Mouse (Mus musculus) myocyte (in vitro differentiated cells): ENCODE data around the gene 1700029F12Rik.

ENCODE experiments used
- CEBPB ChIP-seq: IDR thresholded peaks from 2 replicates; pipeline ENCODE4 v1.6.1; 2011; ENCODE audit warnings: mild to moderate bottlenecking, moderate library complexity; ENCODE audit not compliant: poor library complexity, insufficient read depth, severe bottlenecking
- E2F4 ChIP-seq: IDR thresholded peaks from one replicate; pipeline ENCODE4 v1.6.1; 2011; ENCODE audit warnings: mild to moderate bottlenecking, control low read depth, moderate library complexity; ENCODE audit not compliant: insufficient read depth
- MAX ChIP-seq: IDR thresholded peaks from one replicate; pipeline ENCODE4 v1.6.1; 2011; ENCODE audit warnings: low read depth, mild to moderate bottlenecking, control low read depth
- MYOD1 ChIP-seq, 3 experiments: IDR thresholded peaks; one replicate each; pipeline ENCODE4 v1.6.1; 2011; ENCODE audit warnings: control low read depth in 2 of 3, low read depth in 2 of 3, mild to moderate bottlenecking in 2 of 3, moderate library complexity in 1 of 3; ENCODE audit not compliant: insufficient read length in 2 of 3, control insufficient read depth in 1 of 3
- MYOG ChIP-seq, 3 experiments: IDR thresholded peaks; one replicate each; pipeline ENCODE4 v1.6.1; 2011; ENCODE audit warnings: control low read depth in 2 of 3, low read depth in 2 of 3, mild to moderate bottlenecking in 2 of 3; ENCODE audit not compliant: insufficient read length in 2 of 3, control insufficient read depth in 1 of 3, insufficient read depth in 1 of 3
- POLR2A ChIP-seq: IDR thresholded peaks from one replicate; pipeline ENCODE4 v1.6.1; 2011; ENCODE audit warnings: low read depth, mild to moderate bottlenecking, control low read depth, moderate library complexity; ENCODE audit not compliant: insufficient read length
- POLR2AphosphoS2 ChIP-seq: IDR thresholded peaks from one replicate; pipeline ENCODE4 v1.6.1; 2011; ENCODE audit warnings: low read depth, control low read depth; ENCODE audit not compliant: insufficient read length
- REST ChIP-seq: IDR thresholded peaks from one replicate; pipeline ENCODE4 v1.6.1; 2011; ENCODE audit warnings: mild to moderate bottlenecking, control low read depth, moderate library complexity; ENCODE audit not compliant: insufficient read depth, insufficient read length
- TCF12 ChIP-seq: IDR thresholded peaks from one replicate; pipeline ENCODE4 v1.6.1; 2011; ENCODE audit warnings: mild to moderate bottlenecking, control low read depth; ENCODE audit not compliant: poor library complexity, insufficient read depth, severe bottlenecking
- TCF3 ChIP-seq: IDR thresholded peaks from one replicate; pipeline ENCODE4 v1.6.1; 2011; ENCODE audit warnings: low read depth, control low read depth; ENCODE audit not compliant: insufficient read length

- TF ChIP-seq POLR2AphosphoS2 (no peak), POLR2A (no peak), MAX (no peak), TCF12 (no peak), MYOD1 (IDR thresholded peaks at IDR 0.05; ENCODE audit: control insufficient read depth in 1 of 3, insufficient read length in 2 of 3, low read depth in 2 of 3) (no peak), CEBPB (no peak), E2F4 (no peak), TCF3 (no peak), MYOG (IDR thresholded peaks at IDR 0.05; ENCODE audit: control insufficient read depth in 1 of 3, insufficient read depth in 1 of 3, insufficient read length in 2 of 3, low read depth in 2 of 3) (no peak), REST (no peak)
Measured at GRCm38 (mm10) chr13:96990561-96991265, 43.4 kb downstream of the 1700029F12Rik start.
